Mouse (Mus musculus) cortical plate, adult 2 months (tissue): ENCODE measurements around the gene Cep57l1.

Experiments used
- CTCF ChIP-seq: fragments of 200-500 bp; IDR thresholded peaks from 2 replicates; pipeline ENCODE4 v1.5.1; 2011; ENCODE audit warnings: mild to moderate bottlenecking, control low read depth, low read length; ENCODE audit not compliant: insufficient read depth; ENCODE audit errors: extremely low read depth
- POLR2A ChIP-seq: fragments of 200-500 bp; IDR thresholded peaks from 2 replicates; pipeline ENCODE4 v1.6.1; 2011; ENCODE audit warnings: mild to moderate bottlenecking, low read length, control low read depth; ENCODE audit not compliant: insufficient read depth; ENCODE audit errors: extremely low read depth

DNA sequence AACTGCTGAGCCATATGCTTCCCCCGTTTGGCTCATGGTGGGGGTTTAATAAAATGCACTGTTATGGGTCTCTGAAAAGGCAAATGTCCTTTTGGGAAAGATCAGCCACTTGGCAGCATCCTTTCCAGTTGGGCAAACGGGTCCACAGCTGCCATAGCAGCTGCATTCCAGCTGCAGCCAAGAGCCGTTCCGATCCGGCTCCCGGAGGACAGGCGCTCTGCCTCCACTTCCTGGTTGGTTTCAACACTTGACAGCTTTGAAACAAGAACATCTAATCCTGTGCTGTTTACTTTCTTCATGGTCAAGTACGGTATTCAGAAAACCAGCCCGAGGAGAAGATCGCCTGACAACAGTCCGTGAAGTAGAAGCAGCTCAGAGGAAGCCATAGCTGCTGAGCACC lies 112.6 kb downstream of the Cep57l1 start:
- TF ChIP-seq CTCF (no peak), POLR2A (no peak)
